Mouse (Mus musculus) kidney, postnatal 0 days (tissue): ENCODE results near the gene B3glct. TPM values are rescaled to one million over a fixed set of nuclear protein-coding genes. Genes with fewer than 3 reads are reported as not detected.
A peak's percentile ranks its signal among the peaks of the same experiment; 100 is the strongest.

ENCODE experiments used
- ATAC-seq: fragments of 200-750 bp; cut with Nextera tagmentation; replicated peaks from 2 replicates; pipeline ENCODE4 v1.8.0; 2017; ENCODE audit warnings: low read depth, moderate number of reproducible peaks, moderate TSS enrichment, moderate library complexity; ENCODE audit not compliant: low FRiP score
- DNase-seq: peaks from one replicate; pipeline ENCODE4 v3.0.0-alpha.2; 2016; ENCODE audit warnings: low spot score
- H3K27ac ChIP-seq: fragments of 300-500 bp; sonication (generic); 2 replicates; pipeline ENCODE4 v1.5.1; 2014; ENCODE audit warnings: mild to moderate bottlenecking
- H3K27me3 ChIP-seq: fragments of 300-500 bp; sonication (generic); 2 replicates; pipeline ENCODE4 v1.6.1; 2014; ENCODE audit warnings: low read length, mixed read lengths; ENCODE audit not compliant: insufficient read depth
- H3K36me3 ChIP-seq: fragments of 300-500 bp; sonication (generic); 2 replicates; pipeline ENCODE4 v1.6.1; 2014; ENCODE audit warnings: low read length, mixed read lengths; ENCODE audit not compliant: insufficient read depth
- H3K4me1 ChIP-seq: fragments of 300-500 bp; sonication (generic); replicated peaks from 2 replicates; pipeline ENCODE4 v1.6.1; 2014; ENCODE audit warnings: antibody characterized with exemption, low read length, mixed read lengths; ENCODE audit not compliant: insufficient read depth
- H3K4me2 ChIP-seq: fragments of 300-500 bp; sonication (generic); 2 replicates; pipeline ENCODE4 v1.6.1; 2014; ENCODE audit warnings: mild to moderate bottlenecking, low read length, moderate library complexity, mixed read lengths
- H3K4me3 ChIP-seq: fragments of 300-500 bp; sonication (generic); replicated peaks from 2 replicates; pipeline ENCODE4 v1.5.1; 2014; ENCODE audit warnings: low read depth, low read length
- H3K9ac ChIP-seq: fragments of 300-500 bp; sonication (generic); 2 replicates; pipeline ENCODE4 v1.6.1; 2014; ENCODE audit warnings: low read depth, low read length
- H3K9me3 ChIP-seq: fragments of 300-500 bp; sonication (generic); replicated peaks from 2 replicates; pipeline ENCODE4 v1.6.1; 2016; ENCODE audit warnings: low read length, inconsistent platforms, mixed read lengths
- CTCF ChIP-seq: IDR thresholded peaks from 2 replicates; pipeline ENCODE4 v1.5.1; 2016; ENCODE audit warnings: antibody characterized with exemption, low read depth, mild to moderate bottlenecking, moderate library complexity
- WGBS: fragments of 180-500 bp; shearing (Covaris S2); extraction: QIAGEN DNeasy Blood & Tissue Kit; methylation state at CpG from one replicate; pipeline ENCODE4 v1.1.7; 2014; 5-methylcytosine and 5-hydroxymethylcytosine counted together
- polyA plus RNA-seq: library from polyadenylated mRNA; unstranded; fragments of >200 nt; fragmentation: Nextera tagmentation; extraction: Ambion mirVana; gene quantifications from 2 replicates; pipeline ENCODE4 v1.2.1, GENCODE M21; 2015

Gene B3glct
- polyA plus RNA-seq, 1 experiment from 2014 or later, result 15.4 TPM

- no peak overlapping the region for H3K4me2 ChIP-seq
- peaks cover 11% of the 10 kb centered on the region for H3K4me1 ChIP-seq
- DNase-seq (peak; percentile 52), ATAC-seq (no peak)
- no peaks in the 10 kb centered on the region for H3K9me3 ChIP-seq
- no peak overlapping the region for H3K9ac ChIP-seq
- H3K36me3 ChIP-seq, result no peaks in the 10 kb centered on the region
- no peaks in the 10 kb centered on the region for H3K27me3 ChIP-seq
- no peak for TF ChIP-seq CTCF
- H3K4me3 ChIP-seq, result no peak overlapping the region
- no peak overlapping the region for H3K27ac ChIP-seq
- WGBS, result 37% methylated on average over 5 of the region's 5 CpGs
Observed at GRCm38 (mm10) chr5:149680946-149681345, 2.9 kb downstream of the B3glct start.

- Histone ChIP-seq H3K9ac (0 out of 2 replicates have a peak overlapping the region, but pooled peaks have one; percentile 2), H3K27me3 (no peaks in the 10 kb centered on the region), H3K4me3 (no peak overlapping the region), H3K4me1 (peaks cover 7% of the 10 kb centered on the region; the same call in 1 of the 2 replicates), H3K9me3 (no peaks in the 10 kb centered on the region; the same call in 1 of the 2 replicates), H3K4me2 (no peak overlapping the region), H3K27ac (no peak overlapping the region), H3K36me3 (no peaks in the 10 kb centered on the region)
- no peak for ATAC-seq
- 68% methylated on average over 5 of the region's 5 CpGs for WGBS
- DNase-seq, result no peak
- TF ChIP-seq CTCF, result no peak
Observed at GRCm38 (mm10) chr5:149689860-149690259, 11.8 kb downstream of the B3glct start.

- Histone ChIP-seq H3K27ac (no peak overlapping the region), H3K36me3 (no peaks in the 10 kb centered on the region), H3K27me3 (no peaks in the 10 kb centered on the region), H3K9me3 (no peaks in the 10 kb centered on the region; the same call in 1 of the 2 replicates), H3K4me1 (peaks cover 7% of the 10 kb centered on the region; the same call in 1 of the 2 replicates), H3K4me3 (no peak overlapping the region), H3K9ac (no peak overlapping the region), H3K4me2 (no peak overlapping the region)
- DNase-seq, result no peak
- no peak for ATAC-seq
- 73% methylated on average over 11 of the region's 11 CpGs for WGBS
- peak; percentile 44 for TF ChIP-seq CTCF
Observed at GRCm38 (mm10) chr5:149692548-149692947, 14.5 kb downstream of the B3glct start.

GRCm38 (mm10) chr5:149693200-149693599, 15.2 kb downstream of the B3glct start:
- no peak overlapping the region for H3K4me2 ChIP-seq
- ATAC-seq, result no peak
- H3K36me3 ChIP-seq, result no peaks in the 10 kb centered on the region
- peaks cover 7% of the 10 kb centered on the region; the same call in 1 of the 2 replicates for H3K4me1 ChIP-seq
- no peak overlapping the region for H3K27ac ChIP-seq
- no peak for DNase-seq
- H3K9me3 ChIP-seq, result no peaks in the 10 kb centered on the region; the same call in 1 of the 2 replicates
- WGBS, result 71% methylated on average over 2 of the region's 2 CpGs
- H3K27me3 ChIP-seq, result no peaks in the 10 kb centered on the region
- H3K4me3 ChIP-seq, result no peak overlapping the region
- TF ChIP-seq CTCF, result peak; percentile 39
- H3K9ac ChIP-seq, result no peak overlapping the region

- Histone ChIP-seq H3K9me3 (no peaks in the 10 kb centered on the region; the same call in 1 of the 2 replicates), H3K36me3 (no peaks in the 10 kb centered on the region), H3K4me3 (no peak overlapping the region), H3K27ac (no peak overlapping the region), H3K4me2 (no peak overlapping the region), H3K9ac (no peak overlapping the region), H3K27me3 (no peaks in the 10 kb centered on the region), H3K4me1 (peaks cover 7% of the 10 kb centered on the region; the same call in 1 of the 2 replicates)
- no peak for ATAC-seq
- no peak for DNase-seq
- no peak for TF ChIP-seq CTCF
- WGBS, result 81% methylated on average over 3 of the region's 3 CpGs
Observed at GRCm38 (mm10) chr5:149693968-149694367, 15.9 kb downstream of the B3glct start.

GRCm38 (mm10) chr5:149695077-149695750, 17.2 kb downstream of the B3glct start:
- WGBS, result 80% methylated on average over 18 of the region's 18 CpGs
- ATAC-seq (no peak), DNase-seq (no peak)
- Histone ChIP-seq H3K9ac (no peak overlapping the region), H3K4me2 (no peak overlapping the region), H3K9me3 (no peaks in the 10 kb centered on the region; the same call in 1 of the 2 replicates), H3K4me3 (no peak overlapping the region), H3K27me3 (no peaks in the 10 kb centered on the region), H3K4me1 (no peaks in the 10 kb centered on the region), H3K36me3 (no peaks in the 10 kb centered on the region), H3K27ac (no peak overlapping the region)
- no peak for TF ChIP-seq CTCF
